Comparison of ENCODE assay signal across 12 mouse cellular contexts in the genomic region with DNA sequence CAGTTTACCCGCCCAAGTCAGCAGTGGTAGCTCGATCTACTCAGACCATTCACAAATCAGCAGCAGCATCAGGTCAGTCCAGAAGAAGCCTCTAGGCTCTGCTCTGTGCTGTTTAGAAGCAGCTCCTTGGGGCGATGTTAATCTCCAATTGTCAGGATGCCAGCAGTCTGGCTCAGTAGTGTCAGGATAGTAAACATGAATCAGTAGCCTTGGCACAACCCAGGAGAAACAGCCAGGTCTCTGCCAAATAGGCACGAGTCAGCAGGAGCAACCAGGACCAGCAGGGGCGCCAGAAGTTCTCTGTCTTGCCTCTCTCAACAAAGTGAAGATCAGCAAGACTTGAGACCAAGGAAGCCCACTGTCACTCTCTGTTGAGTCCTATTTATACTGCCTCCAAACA.
DNase-seq lines count a peak whose midpoint lies in the region; ATAC-seq and TF ChIP-seq lines count a peak whose summit lies in the region.
"Had no signal": no experiment of that assay in that cellular context is flagged by ENCODE, and none has a peak within 500 bp of the region (broad histone marks: within the 10 kb centered on the region; RNA-seq: fewer than 3 reads in every experiment).

No protein-coding gene starts in this region.

- TF ChIP-seq POLR2A in thymus, adult 2 months (IDR thresholded peaks at IDR 0.05; ENCODE audit: control insufficient read depth, extremely low read depth, insufficient read depth, low read length, poor library complexity), result no peak

- no peak overlapping the region for H3K4me3 ChIP-seq in forebrain, embryonic 14.5 days (ENCODE audit: low read depth, low read length)
- no peak overlapping the region for H3K4me3 ChIP-seq in forebrain, embryonic 10.5 days
- H3K4me3 ChIP-seq in lung, postnatal 0 days (ENCODE audit: low read depth, low read length), result no peak overlapping the region
- no peak overlapping the region for H3K4me3 ChIP-seq in thymus, adult 2 months (ENCODE audit: control insufficient read depth, insufficient read depth, low read length)
- H3K4me3 ChIP-seq: forebrain, embryonic 15.5 days; heart, embryonic 13.5 days; intestine, embryonic 15.5 days had no signal

- H3K9me3 ChIP-seq in forebrain, embryonic 14.5 days (replicated peaks; ENCODE audit: control insufficient read depth, low read length), result no peaks in the 10 kb centered on the region
- H3K9me3 ChIP-seq in forebrain, embryonic 10.5 days, result no peaks in the 10 kb centered on the region
- H3K9me3 ChIP-seq in lung, postnatal 0 days (ENCODE audit: low read length), result no peaks in the 10 kb centered on the region
- H3K9me3 ChIP-seq: forebrain, embryonic 15.5 days; heart, embryonic 13.5 days; intestine, embryonic 15.5 days had no signal

- TF ChIP-seq EP300 in lung, postnatal 0 days (IDR thresholded peaks at IDR 0.05), result no peak

- H3K4me1 ChIP-seq in forebrain, embryonic 14.5 days (ENCODE audit: control insufficient read depth, insufficient read depth, low read length), result peaks cover 4% of the 10 kb centered on the region; the same call in 1 of the 2 replicates
- peaks cover 16% of the 10 kb centered on the region for H3K4me1 ChIP-seq in forebrain, embryonic 10.5 days
- H3K4me1 ChIP-seq in lung, postnatal 0 days (ENCODE audit: insufficient read depth, low read depth, low read length), result peaks cover 6% of the 10 kb centered on the region; the same call in 1 of the 2 replicates
- H3K4me1 ChIP-seq in thymus, adult 2 months (replicated peaks; ENCODE audit: control insufficient read depth, insufficient read depth, low read length), result no peaks in the 10 kb centered on the region
- H3K4me1 ChIP-seq: intestine, embryonic 15.5 days had no signal

- WGBS in forebrain, embryonic 14.5 days, result 74% methylated on average over 5 of the region's 5 CpGs
- WGBS in forebrain, embryonic 10.5 days, result 89% methylated on average over 5 of the region's 5 CpGs
- WGBS in lung, postnatal 0 days, result 80% methylated on average over 5 of the region's 5 CpGs
- WGBS in thymus, adult 2 months, result 97% methylated on average over 5 of the region's 5 CpGs

- ATAC-seq in forebrain, embryonic 14.5 days, result no peak
- no peak for ATAC-seq in lung, postnatal 0 days
- peak; percentile 82 for ATAC-seq in megakaryocyte progenitor cell, adult 5-6 weeks (replicated peaks; ENCODE audit: poor library complexity)
- ATAC-seq: forebrain, embryonic 15.5 days; intestine, embryonic 15.5 days had no signal

- 0 out of 2 replicates have a peak, but pooled peaks have one; percentile 13 for TF ChIP-seq CTCF in lung, postnatal 0 days (IDR thresholded peaks at IDR 0.05)
- TF ChIP-seq CTCF in thymus, adult 2 months (IDR thresholded peaks at IDR 0.05; ENCODE audit: borderline replicate concordance, control insufficient read depth, extremely low read depth, insufficient read depth, low read length, poor library complexity), result no peak

- H3K4me2 ChIP-seq in forebrain, embryonic 14.5 days (ENCODE audit: low read length), result no peak overlapping the region
- H3K4me2 ChIP-seq in lung, postnatal 0 days (replicated peaks; ENCODE audit: low read depth, low read length), result no peak overlapping the region
- H3K4me2 ChIP-seq: forebrain, embryonic 15.5 days; heart, embryonic 13.5 days; intestine, embryonic 15.5 days had no signal

- no peaks in the 10 kb centered on the region for H3K36me3 ChIP-seq in forebrain, embryonic 14.5 days (ENCODE audit: control insufficient read depth, insufficient read depth, low read length)
- H3K36me3 ChIP-seq in forebrain, embryonic 10.5 days (replicated peaks), result peaks cover 3% of the 10 kb centered on the region; the same call in 1 of the 2 replicates
- no peaks in the 10 kb centered on the region for H3K36me3 ChIP-seq in lung, postnatal 0 days (ENCODE audit: insufficient read depth, low read length)
- H3K36me3 ChIP-seq in thymus, adult 2 months (ENCODE audit: control insufficient read depth, insufficient read depth, low read length), result no peaks in the 10 kb centered on the region
- H3K36me3 ChIP-seq: forebrain, embryonic 15.5 days; heart, embryonic 13.5 days; intestine, embryonic 15.5 days had no signal

- DNase-seq in forebrain, embryonic 14.5 days (ENCODE audit: low spot score), result peak; percentile 55
- DNase-seq in forebrain, embryonic 10.5 days (ENCODE audit: extremely low spot score, low spot score), result no peak
- no peak for DNase-seq in lung, postnatal 0 days (ENCODE audit: low spot score)
- no peak for DNase-seq in lung, postnatal 14 days
- peak; percentile 39 for DNase-seq in cerebellum, adult 9-11 months
- no peak for DNase-seq in thymus, adult 2 months
- no peak for DNase-seq in right cerebral cortex, adult 2 months (ENCODE audit: low spot score in 2 of 2)
- DNase-seq: lung, postnatal 10 days had no signal

- no peak overlapping the region for H3K9ac ChIP-seq in forebrain, embryonic 14.5 days (ENCODE audit: low read length)
- H3K9ac ChIP-seq in lung, postnatal 0 days (replicated peaks; ENCODE audit: low read depth), result no peak overlapping the region
- H3K9ac ChIP-seq: forebrain, embryonic 15.5 days; heart, embryonic 13.5 days; intestine, embryonic 15.5 days had no signal

- no peaks in the 10 kb centered on the region for H3K27me3 ChIP-seq in forebrain, embryonic 14.5 days (replicated peaks; ENCODE audit: control insufficient read depth, insufficient read depth, low read length)
- no peaks in the 10 kb centered on the region for H3K27me3 ChIP-seq in forebrain, embryonic 10.5 days (ENCODE audit: poor library complexity, severe bottlenecking)
- no peaks in the 10 kb centered on the region for H3K27me3 ChIP-seq in lung, postnatal 0 days (replicated peaks; ENCODE audit: insufficient read depth, low read length)
- no peaks in the 10 kb centered on the region for H3K27me3 ChIP-seq in thymus, adult 2 months (ENCODE audit: control insufficient read depth, insufficient read depth, low read length)
- H3K27me3 ChIP-seq: forebrain, embryonic 15.5 days; heart, embryonic 13.5 days; intestine, embryonic 15.5 days had no signal

- no peak overlapping the region for H3K27ac ChIP-seq in forebrain, embryonic 14.5 days (ENCODE audit: low read depth, low read length)
- H3K27ac ChIP-seq in forebrain, embryonic 10.5 days, result no peak overlapping the region
- no peak overlapping the region for H3K27ac ChIP-seq in lung, postnatal 0 days (ENCODE audit: low read length)
- H3K27ac ChIP-seq in thymus, adult 2 months (ENCODE audit: control insufficient read depth, insufficient read depth, low read length), result no peak overlapping the region
- H3K27ac ChIP-seq: forebrain, embryonic 15.5 days; heart, embryonic 13.5 days; intestine, embryonic 15.5 days had no signal

Comparison
In these comparisons a context has a peak if more than half of its experiments do, and no peak if none do; other contexts are left out.
1. DNase-seq: peak in forebrain, embryonic 14.5 days (single experiment) and cerebellum, adult 9-11 months (single experiment); none in forebrain, embryonic 10.5 days (single experiment), lung, postnatal 0 days (single experiment), lung, postnatal 14 days (single experiment), thymus, adult 2 months (single experiment) and right cerebral cortex, adult 2 months (0 of 2).